Comparison of ENCODE assay signal across 10 mouse cellular contexts in the genomic region with DNA sequence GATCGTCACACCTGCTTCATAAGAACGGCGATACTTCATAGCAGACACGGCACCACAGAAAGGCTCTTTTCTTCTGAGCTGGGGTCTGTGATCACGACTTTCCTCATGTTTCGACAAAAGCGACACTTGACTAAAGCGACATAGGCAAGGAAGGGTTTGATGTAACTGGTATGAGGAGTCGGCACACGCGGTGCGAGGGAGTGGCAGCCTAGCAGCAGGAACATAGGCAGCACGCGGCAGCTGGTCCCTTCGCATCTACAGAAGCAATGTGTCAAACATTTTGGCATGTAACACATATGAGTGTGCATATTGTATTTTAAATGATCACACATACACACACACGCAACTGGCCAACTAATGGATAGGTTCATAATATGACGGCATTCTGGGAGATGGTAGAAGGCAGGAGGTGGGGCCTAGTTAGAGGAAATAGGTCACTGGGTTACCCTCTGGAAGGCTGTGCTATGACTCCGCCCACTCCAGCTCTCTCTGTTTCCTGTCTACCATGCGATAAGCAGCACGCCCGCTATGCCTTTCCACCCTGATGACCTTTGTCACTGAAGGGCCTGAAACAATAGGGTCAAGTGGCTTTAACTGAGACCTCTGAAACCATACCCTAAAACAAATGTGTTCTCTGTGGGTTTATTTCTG.
DNase-seq lines count a peak whose midpoint lies in the region; ATAC-seq and TF ChIP-seq lines count a peak whose summit lies in the region.
"Had no signal": no experiment of that assay in that cellular context is flagged by ENCODE, and none has a peak within 500 bp of the region (broad histone marks: within the 10 kb centered on the region; RNA-seq: fewer than 3 reads in every experiment).

No protein-coding gene starts in this region.

- no peak for TF ChIP-seq POLR2A in bone marrow, adult 2 months (IDR thresholded peaks at IDR 0.05; ENCODE audit: borderline replicate concordance, control insufficient read depth, low read depth, low read length)

- WGBS in lung, embryonic 14.5 days = 77% methylated on average over 21 of the region's 21 CpGs
- WGBS in bone marrow, adult 2 months = 80% methylated on average over 21 of the region's 21 CpGs
- WGBS in liver, embryonic 13.5 days (ENCODE audit: insufficient replicate concordance) = 69% methylated on average over 21 of the region's 21 CpGs
- WGBS in midbrain, embryonic 15.5 days = 85% methylated on average over 21 of the region's 21 CpGs

- no peaks in the 10 kb centered on the region for H3K9me3 ChIP-seq in lung, embryonic 14.5 days (ENCODE audit: low read depth, low read length)
- no peaks in the 10 kb centered on the region for H3K9me3 ChIP-seq in liver, embryonic 13.5 days (replicated peaks)
- H3K9me3 ChIP-seq in midbrain, embryonic 15.5 days = no peaks in the 10 kb centered on the region

- no peak overlapping the region for H3K27ac ChIP-seq in lung, embryonic 14.5 days (ENCODE audit: low read depth)
- H3K27ac ChIP-seq in bone marrow, adult 2 months (ENCODE audit: control insufficient read depth, insufficient read depth, low read depth, low read length, poor library complexity) = no peak overlapping the region
- peak overlapping the region; percentile 29; the same call in 1 of the 2 replicates for H3K27ac ChIP-seq in liver, embryonic 13.5 days
- no peak overlapping the region for H3K27ac ChIP-seq in midbrain, embryonic 15.5 days

- H3K27me3 ChIP-seq in lung, embryonic 14.5 days (ENCODE audit: insufficient read depth, low read length) = no peaks in the 10 kb centered on the region
- no peaks in the 10 kb centered on the region for H3K27me3 ChIP-seq in liver, embryonic 13.5 days
- H3K27me3 ChIP-seq in midbrain, embryonic 15.5 days (replicated peaks) = no peaks in the 10 kb centered on the region

- H3K4me1 ChIP-seq in lung, embryonic 14.5 days (ENCODE audit: insufficient read depth) = no peaks in the 10 kb centered on the region
- H3K4me1 ChIP-seq in bone marrow, adult 2 months (ENCODE audit: control insufficient read depth, insufficient read depth, low read length) = no peaks in the 10 kb centered on the region; the same call in 1 of the 2 replicates
- H3K4me1 ChIP-seq in liver, embryonic 13.5 days (replicated peaks) = peaks cover 20% of the 10 kb centered on the region
- H3K4me1 ChIP-seq in midbrain, embryonic 15.5 days = no peaks in the 10 kb centered on the region

- TF ChIP-seq CTCF in lung, embryonic 14.5 days (IDR thresholded peaks at IDR 0.05; ENCODE audit: low read depth) = no peak
- no peak for TF ChIP-seq CTCF in bone marrow, adult 2 months (IDR thresholded peaks at IDR 0.05; ENCODE audit: control insufficient read depth, insufficient read depth, low read length)

- no peak overlapping the region for H3K4me3 ChIP-seq in lung, embryonic 14.5 days (ENCODE audit: low read depth, low read length)
- H3K4me3 ChIP-seq in bone marrow, adult 2 months (replicated peaks; ENCODE audit: control insufficient read depth, low read depth, low read length) = peak overlapping the region; percentile 35
- peak overlapping the region; percentile 26 for H3K4me3 ChIP-seq in liver, embryonic 13.5 days (replicated peaks)
- H3K4me3 ChIP-seq in midbrain, embryonic 15.5 days = no peak overlapping the region

- no peak overlapping the region for H3K4me2 ChIP-seq in lung, embryonic 14.5 days
- H3K4me2 ChIP-seq in liver, embryonic 13.5 days = peak overlapping the region; percentile 40
- H3K4me2 ChIP-seq in midbrain, embryonic 15.5 days = no peak overlapping the region

- ATAC-seq in lung, embryonic 14.5 days (ENCODE audit: insufficient read depth) = no peak
- ATAC-seq in liver, embryonic 13.5 days (ENCODE audit: low read depth) = peak; percentile 92
- no peak for ATAC-seq in midbrain, embryonic 15.5 days (replicated peaks)
- ATAC-seq: forebrain, embryonic 14.5 days; lung, postnatal 0 days had no signal

- H3K36me3 ChIP-seq in lung, embryonic 14.5 days (ENCODE audit: insufficient read depth) = no peaks in the 10 kb centered on the region
- no peaks in the 10 kb centered on the region for H3K36me3 ChIP-seq in liver, embryonic 13.5 days
- no peaks in the 10 kb centered on the region for H3K36me3 ChIP-seq in midbrain, embryonic 15.5 days (replicated peaks)

- peak; percentile 11 for DNase-seq in lung, embryonic 14.5 days
- no peak for DNase-seq in lung, postnatal 4 days
- peak; percentile 74 for DNase-seq in liver, embryonic 13.5 days
- peak; percentile 68 for DNase-seq in thymus, postnatal 25 days
- no peak for DNase-seq in neural tube, embryonic 10.5 days (ENCODE audit: extremely low spot score, low spot score)
- DNase-seq: adrenal gland, postnatal 14 days had no signal

- no peak overlapping the region for H3K9ac ChIP-seq in lung, embryonic 14.5 days
- H3K9ac ChIP-seq in liver, embryonic 13.5 days = no peak overlapping the region
- no peak overlapping the region for H3K9ac ChIP-seq in midbrain, embryonic 15.5 days

Comparison
In these comparisons a context has a peak if more than half of its experiments do, and no peak if none do; other contexts are left out.
1. DNase-seq: peak in lung, embryonic 14.5 days (single experiment), liver, embryonic 13.5 days (single experiment) and thymus, postnatal 25 days (single experiment); none in lung, postnatal 4 days (0 of 2) and neural tube, embryonic 10.5 days (single experiment).
2. H3K4me3 ChIP-seq: peak in bone marrow, adult 2 months (single experiment) and liver, embryonic 13.5 days (single experiment); none in lung, embryonic 14.5 days (single experiment) and midbrain, embryonic 15.5 days (single experiment).